Mouse (Mus musculus) cerebellum, adult 2 months (tissue): ENCODE data around the gene Olfm1.

Experiments
- CTCF ChIP-seq: fragments of 200-500 bp; IDR thresholded peaks from 2 replicates; pipeline ENCODE4 v1.5.1; 2011; ENCODE audit warnings: low read depth, mild to moderate bottlenecking, control low read depth, low read length, moderate library complexity, borderline replicate concordance; ENCODE audit not compliant: insufficient read depth
- POLR2A ChIP-seq: fragments of 200-500 bp; IDR thresholded peaks from 2 replicates; pipeline ENCODE4 v1.6.1; 2011; ENCODE audit warnings: low read length, control low read depth, borderline replicate concordance; ENCODE audit not compliant: insufficient read depth

GRCm38 (mm10) chr2:28193690-28194087 lies 897 bp downstream of the Olfm1 start:
- TF ChIP-seq CTCF (no peak), POLR2A (no peak; the same call in 1 of the 2 replicates)
